Mouse (Mus musculus): ENCODE data around the gene Cavin1. TPM values are rescaled to one million over a fixed set of nuclear protein-coding genes. Genes with fewer than 3 reads are reported as not detected.

The Cavin1 gene
- total and polyA plus RNA-seq, 3 experiments: 3.4 to 9.0 TPM; not detected in 1

- DNase-seq (ENCODE audit: low read depth, low spot score): peak; percentile 87
Observed at GRCm38 (mm10) chr11:100960540-100960939, 10.1 kb downstream of the Cavin1 start.

GRCm38 (mm10) chr11:100959826-100960225 is 10.9 kb downstream of the Cavin1 start:
- H3K4me3 ChIP-seq (ENCODE audit: control insufficient read depth in 1 of 2, insufficient read depth in 1 of 2, low read depth in 2 of 2, low read length in 2 of 2): peak overlapping the region; percentile 26 to 56
- no peaks in the 10 kb centered on the region for H3K9me3 ChIP-seq (replicated peaks; ENCODE audit: insufficient read depth, low read length)
- DNase-seq (ENCODE audit: low read depth, low spot score): peak; percentile 56
- peak overlapping the region; percentile 47 for H3K9ac ChIP-seq (ENCODE audit: control insufficient read depth, low read depth, low read length, poor library complexity, severe bottlenecking)
- no peaks in the 10 kb centered on the region for H3K27me3 ChIP-seq (ENCODE audit: control insufficient read depth in 1 of 2, insufficient read depth in 2 of 2, low read length in 2 of 2)
- H3K79me2 ChIP-seq (ENCODE audit: control insufficient read depth, insufficient read depth, low read length, poor library complexity): no peaks in the 10 kb centered on the region
- TF ChIP-seq ETS1 (IDR thresholded peaks at IDR 0.05; ENCODE audit: low read depth, low read length): no peak
- TF ChIP-seq SMC3 (IDR thresholded peaks at IDR 0.05; ENCODE audit: low read depth, low read length): no peak
- TF ChIP-seq MEF2A (IDR thresholded peaks at IDR 0.05; ENCODE audit: extremely low read depth, insufficient replicate concordance, low read depth, low read length, poor library complexity, severe bottlenecking): no peak
- TF ChIP-seq MYB (IDR thresholded peaks at IDR 0.05; ENCODE audit: low read depth, low read length): no peak
- no peak for TF ChIP-seq UBTF (IDR thresholded peaks at IDR 0.05; ENCODE audit: borderline replicate concordance, insufficient read depth, low read depth, low read length)
- TF ChIP-seq E2F4 (IDR thresholded peaks at IDR 0.05; ENCODE audit: borderline replicate concordance, low read depth, low read length): no peak
- no peak for TF ChIP-seq KAT2A (conservative IDR thresholded peaks at IDR 0.05; ENCODE audit: low read depth, low read length)
- 0 out of 2 replicates have a peak, but pooled peaks have one; percentile 5 for TF ChIP-seq TBP (IDR thresholded peaks at IDR 0.05; ENCODE audit: low read depth, low read length)
- TF ChIP-seq POLR2AphosphoS5 (IDR thresholded peaks at IDR 0.05; ENCODE audit: borderline replicate concordance, low read depth, low read length): no peak
- no peak for TF ChIP-seq RCOR1 (IDR thresholded peaks at IDR 0.05; ENCODE audit: low read depth, low read length)
- no peak for TF ChIP-seq MYC (IDR thresholded peaks at IDR 0.05; ENCODE audit: low read depth, low read length)
- TF ChIP-seq RAD21 (IDR thresholded peaks at IDR 0.05; ENCODE audit: low read depth, low read length): no peak; the same call in 1 of the 2 replicates
- 0 out of 2 replicates have a peak, but pooled peaks have one; percentile 1 for TF ChIP-seq ZC3H11A (IDR thresholded peaks at IDR 0.05; ENCODE audit: low read depth, low read length)
- TF ChIP-seq POLR2AphosphoS2 (IDR thresholded peaks at IDR 0.05; ENCODE audit: low read length): no peak
- TF ChIP-seq EP300 (IDR thresholded peaks at IDR 0.05; ENCODE audit: low read depth in 1 of 2, low read length in 2 of 2): no peak
- TF ChIP-seq CTCF (IDR thresholded peaks at IDR 0.05 in 2 of 3, conservative IDR thresholded peaks at IDR 0.05 in 1 of 3; ENCODE audit: control insufficient read depth in 1 of 3, insufficient read depth in 1 of 3, low read depth in 2 of 3, low read length in 3 of 3, poor library complexity in 1 of 3, severe bottlenecking in 1 of 3): no peak; a peak in 1 of 6 replicates
- H3K4me1 ChIP-seq (ENCODE audit: control insufficient read depth in 1 of 2, insufficient read depth in 2 of 2, low read length in 2 of 2): peaks cover 10 to 21% of the 10 kb centered on the region in 2 experiments
- H3K36me3 ChIP-seq (ENCODE audit: control insufficient read depth in 1 of 2, insufficient read depth in 2 of 2, low read length in 2 of 2): peaks cover 0 to 11% of the 10 kb centered on the region in 2 experiments; a peak in 2 of 4 replicates
- no peak overlapping the region for H3K27ac ChIP-seq (ENCODE audit: control insufficient read depth, low read depth, low read length)

More at GRCm38 (mm10) chr11:100960540-100960939, 10.1 kb downstream of the Cavin1 start:
- H3K36me3 ChIP-seq (ENCODE audit: control insufficient read depth in 1 of 2, insufficient read depth in 2 of 2, low read length in 2 of 2): peaks cover 0 to 12% of the 10 kb centered on the region in 2 experiments; a peak in 2 of 4 replicates
- no peaks in the 10 kb centered on the region for H3K9me3 ChIP-seq (replicated peaks; ENCODE audit: insufficient read depth, low read length)
- H3K27ac ChIP-seq (ENCODE audit: control insufficient read depth, low read depth, low read length): no peak overlapping the region
- peak overlapping the region; percentile 28 for H3K9ac ChIP-seq (ENCODE audit: control insufficient read depth, low read depth, low read length, poor library complexity, severe bottlenecking)
- no peaks in the 10 kb centered on the region for H3K79me2 ChIP-seq (ENCODE audit: control insufficient read depth, insufficient read depth, low read length, poor library complexity)
- H3K4me3 ChIP-seq (ENCODE audit: control insufficient read depth in 1 of 2, insufficient read depth in 1 of 2, low read depth in 2 of 2, low read length in 2 of 2): peak overlapping the region; percentile 49 to 56
- H3K27me3 ChIP-seq (ENCODE audit: control insufficient read depth in 1 of 2, insufficient read depth in 2 of 2, low read length in 2 of 2): no peaks in the 10 kb centered on the region
- TF ChIP-seq HCFC1 (IDR thresholded peaks at IDR 0.05; ENCODE audit: low read depth, low read length) (peak; percentile 100), SIN3A (IDR thresholded peaks at IDR 0.05; ENCODE audit: low read length) (peak; percentile 79), JUND (IDR thresholded peaks at IDR 0.05; ENCODE audit: low read depth, low read length) (no peak), MXI1 (IDR thresholded peaks at IDR 0.05; ENCODE audit: low read depth, low read length) (peak; percentile 62), MAZ (IDR thresholded peaks at IDR 0.05; ENCODE audit: low read depth, low read length) (peak; percentile 60; the same call in 1 of the 2 replicates), POLR2AphosphoS5 (IDR thresholded peaks at IDR 0.05; ENCODE audit: borderline replicate concordance, low read depth, low read length) (no peak), USF1 (IDR thresholded peaks at IDR 0.05; ENCODE audit: low read depth, low read length) (0 out of 2 replicates have a peak, but pooled peaks have one; percentile 28), KAT2A (conservative IDR thresholded peaks at IDR 0.05; ENCODE audit: low read depth, low read length) (peak; percentile 95), CHD2 (IDR thresholded peaks at IDR 0.05; ENCODE audit: low read length) (no peak), POLR2A (IDR thresholded peaks at IDR 0.05; ENCODE audit: control insufficient read depth in 1 of 2, insufficient read depth in 1 of 2, low read depth in 1 of 2, low read length in 2 of 2, poor library complexity in 1 of 2) (peak in 1 of 2 experiments; percentile 47; a peak in 2 of 4 replicates), NRF1 (IDR thresholded peaks at IDR 0.05; ENCODE audit: insufficient read depth, low read depth, low read length, poor library complexity, severe bottlenecking) (peak; percentile 54; the same call in 1 of the 2 replicates), MYC (IDR thresholded peaks at IDR 0.05; ENCODE audit: low read depth, low read length) (peak; percentile 60; the same call in 1 of the 2 replicates), MAX (IDR thresholded peaks at IDR 0.05; ENCODE audit: low read length) (no peak), TBP (IDR thresholded peaks at IDR 0.05; ENCODE audit: low read depth, low read length) (0 out of 2 replicates have a peak, but pooled peaks have one; percentile 40), POLR2AphosphoS2 (IDR thresholded peaks at IDR 0.05; ENCODE audit: low read length) (no peak), ZKSCAN1 (IDR thresholded peaks at IDR 0.05; ENCODE audit: low read depth, low read length) (no peak), MEF2A (IDR thresholded peaks at IDR 0.05; ENCODE audit: extremely low read depth, insufficient replicate concordance, low read depth, low read length, poor library complexity, severe bottlenecking) (no peak), RCOR1 (IDR thresholded peaks at IDR 0.05; ENCODE audit: low read depth, low read length) (peak; percentile 4; the same call in 1 of the 2 replicates), SMC3 (IDR thresholded peaks at IDR 0.05; ENCODE audit: low read depth, low read length) (no peak), MYB (IDR thresholded peaks at IDR 0.05; ENCODE audit: low read depth, low read length) (no peak), ZC3H11A (IDR thresholded peaks at IDR 0.05; ENCODE audit: low read depth, low read length) (no peak), TAL1 (IDR thresholded peaks at IDR 0.05; ENCODE audit: low read length) (no peak), ELF1 (IDR thresholded peaks at IDR 0.05; ENCODE audit: low read depth, low read length) (peak; percentile 43; the same call in 1 of the 2 replicates), TCF12 (IDR thresholded peaks at IDR 0.05; ENCODE audit: low read depth, low read length) (0 out of 2 replicates have a peak, but pooled peaks have one; percentile 32), BHLHE40 (IDR thresholded peaks at IDR 0.05; ENCODE audit: borderline replicate concordance, low read depth, low read length) (no peak), GATA1 (IDR thresholded peaks at IDR 0.05; ENCODE audit: low read depth, low read length) (peak; percentile 67), NELFE (IDR thresholded peaks at IDR 0.05; ENCODE audit: low read depth, low read length) (0 out of 2 replicates have a peak, but pooled peaks have one; percentile 32)
- H3K4me1 ChIP-seq (ENCODE audit: control insufficient read depth in 1 of 2, insufficient read depth in 2 of 2, low read length in 2 of 2): peaks cover 10 to 23% of the 10 kb centered on the region in 2 experiments
